Mouse (Mus musculus) testis, adult 2 months (tissue): ENCODE measurements around the gene Lipa.

Experiments used
- CTCF ChIP-seq: fragments of 200-500 bp; IDR thresholded peaks from 2 replicates; pipeline ENCODE4 v1.5.1; 2012; ENCODE audit warnings: low read depth, mild to moderate bottlenecking, inconsistent platforms, low read length, moderate library complexity; ENCODE audit not compliant: control insufficient read depth, insufficient read depth, insufficient replicate concordance
- POLR2A ChIP-seq: fragments of 200-500 bp; IDR thresholded peaks from 2 replicates; pipeline ENCODE4 v1.6.1; 2012; ENCODE audit warnings: low read depth, mild to moderate bottlenecking, inconsistent platforms, low read length, moderate library complexity; ENCODE audit not compliant: control insufficient read depth

GRCm38 (mm10) chr19:34511528-34511927 lies 15.7 kb downstream of the Lipa start:
- TF ChIP-seq POLR2A: no peak
- TF ChIP-seq CTCF: no peak
